Mouse (Mus musculus) kidney, adult 8-10 months (tissue): ENCODE data around the gene Hpn.
A peak's percentile ranks its signal among the peaks of the same experiment; 100 is the strongest.

Experiments
- DNase-seq, 2 experiments: peaks; one replicate each; pipeline ENCODE4 v3.0.0; 2022

Hpn gene

DNA sequence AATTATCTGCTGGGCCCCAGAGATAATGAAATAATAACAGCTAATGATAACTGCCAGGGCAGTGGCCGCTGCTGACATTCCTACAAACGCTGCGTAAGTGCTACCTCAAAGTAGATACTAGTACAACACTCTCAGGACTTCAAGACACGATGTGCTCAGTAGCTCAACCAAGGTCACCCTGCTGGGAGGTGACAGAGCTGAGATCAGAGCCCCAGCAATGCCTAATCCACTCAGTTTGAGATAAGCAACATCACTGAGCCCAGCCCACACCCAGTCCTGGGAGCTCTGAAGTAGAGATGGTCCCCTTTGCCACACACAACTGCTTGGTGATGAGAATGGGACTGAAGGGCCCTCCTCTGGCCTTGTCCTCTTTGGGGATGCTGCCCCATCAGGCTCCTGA is 25.2 kb upstream of the Hpn start:
- DNase-seq = no peak

GRCm38 (mm10) chr7:31139765-31140164 is 24.7 kb upstream of the Hpn start:
- DNase-seq = peak in 1 of 2 experiments; percentile 76

DNA sequence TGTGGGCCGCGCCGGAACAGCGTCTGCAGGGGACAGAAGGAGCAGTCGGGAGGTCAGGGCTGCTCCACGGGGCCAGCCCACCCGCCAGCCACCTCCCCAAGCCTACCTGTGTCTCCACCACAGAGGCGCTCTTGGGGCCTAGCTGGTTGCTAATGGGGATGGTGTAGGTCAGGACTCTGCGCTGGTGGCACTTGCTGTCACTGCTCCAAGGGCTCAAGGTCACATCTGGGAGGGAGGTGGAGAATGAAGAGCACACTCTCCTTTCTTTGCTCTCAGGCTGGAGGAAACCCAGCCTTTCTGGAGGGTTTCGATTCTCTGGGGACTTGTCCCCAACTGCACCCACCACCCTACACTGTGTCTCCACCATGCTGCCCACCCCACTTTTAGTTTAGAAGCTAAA is 20.6 kb upstream of the Hpn start:
- DNase-seq = no peak

GRCm38 (mm10) chr7:31131866-31132265 is 16.8 kb upstream of the Hpn start:
- no peak for DNase-seq

DNA sequence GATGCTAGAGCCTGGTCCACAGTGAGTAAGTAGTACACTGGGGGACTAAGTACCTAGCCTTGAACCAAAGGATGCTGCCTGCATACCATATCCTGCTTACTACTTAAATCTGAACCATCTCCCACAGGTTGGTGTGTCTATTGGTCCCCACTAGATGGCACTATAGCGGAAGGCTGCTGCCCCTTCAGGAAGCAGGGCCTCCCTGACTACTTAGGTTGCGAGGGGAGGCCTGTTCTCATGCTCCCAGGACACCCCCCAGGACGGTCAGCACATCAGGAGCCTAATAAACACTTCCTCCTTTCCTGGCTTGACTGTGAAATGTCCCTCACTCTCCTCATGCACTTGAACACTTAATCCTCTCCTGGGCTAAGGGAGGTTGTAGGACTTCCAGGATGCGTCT is 15.8 kb upstream of the Hpn start:
- DNase-seq = peak in 1 of 2 experiments; percentile 51

GRCm38 (mm10) chr7:31130197-31130596 is 15.1 kb upstream of the Hpn start:
- DNase-seq = no peak

GRCm38 (mm10) chr7:31128157-31128705 is 13.1 kb upstream of the Hpn start:
- no peak for DNase-seq

- DNase-seq = no peak
Measured at GRCm38 (mm10) chr7:31126851-31127724, 12.0 kb upstream of the Hpn start, which contains the start of gene Scn1b. Scn1b (minus strand) TSS chr7:31127003.

DNA sequence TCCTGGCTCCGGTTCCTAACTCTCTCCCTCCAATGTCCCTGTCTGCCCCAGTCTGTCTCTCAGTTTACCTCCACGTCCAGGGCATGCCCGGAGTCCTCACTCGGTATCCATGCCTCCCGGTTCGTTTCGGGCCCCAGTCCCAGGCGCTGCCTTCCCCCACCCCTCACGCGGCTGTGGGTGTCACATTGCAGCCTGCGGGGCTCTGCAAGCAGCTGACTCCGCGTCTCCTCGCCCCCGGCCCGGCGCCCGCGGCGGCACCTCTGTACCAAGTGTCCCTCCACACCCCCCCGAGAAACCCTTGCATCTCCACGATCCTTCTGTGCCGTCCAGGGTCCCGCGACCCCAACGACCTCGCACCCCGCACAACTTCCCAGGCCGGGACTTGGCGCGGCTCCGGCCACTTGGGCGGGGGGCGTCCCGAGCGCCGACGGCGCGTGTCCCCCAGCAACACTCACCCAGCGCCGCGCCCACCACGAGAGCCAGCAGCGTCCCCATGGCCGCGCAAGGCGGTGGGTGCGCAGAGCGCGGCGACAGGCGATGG is 11.2 kb upstream of the Hpn start:
- no peak for DNase-seq

- no peak for DNase-seq
Measured at GRCm38 (mm10) chr7:31125116-31125515, 10.0 kb upstream of the Hpn start.

- no peak for DNase-seq
Measured at GRCm38 (mm10) chr7:31124381-31124780, 9.3 kb upstream of the Hpn start.

DNA sequence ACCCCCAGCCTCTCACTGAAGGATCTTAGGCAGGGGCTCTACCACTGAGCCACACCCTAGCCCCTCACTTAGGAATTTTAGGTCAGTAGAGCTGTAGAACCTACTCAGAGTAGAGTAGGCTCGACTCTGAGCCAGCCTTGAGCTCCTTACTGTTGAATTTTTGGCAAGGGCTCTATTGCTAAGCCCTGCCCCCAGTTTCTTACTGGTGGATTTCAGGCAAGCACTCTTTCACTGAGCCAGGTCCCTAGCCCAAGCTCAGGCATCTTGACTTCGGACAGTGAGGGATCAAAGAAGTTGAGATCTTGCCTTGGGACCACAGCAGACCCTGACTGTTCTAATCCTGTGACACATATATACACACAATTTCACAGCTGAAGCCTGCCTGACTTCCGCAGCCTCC is 8.6 kb upstream of the Hpn start:
- no peak for DNase-seq

- no peak for DNase-seq
Measured at GRCm38 (mm10) chr7:31122641-31123631, 7.8 kb upstream of the Hpn start.

- no peak for DNase-seq
Measured at GRCm38 (mm10) chr7:31119556-31119955, 4.5 kb upstream of the Hpn start.

- DNase-seq = peak in 1 of 2 experiments; percentile 39
Measured at GRCm38 (mm10) chr7:31118486-31118885, 3.4 kb upstream of the Hpn start.

DNA sequence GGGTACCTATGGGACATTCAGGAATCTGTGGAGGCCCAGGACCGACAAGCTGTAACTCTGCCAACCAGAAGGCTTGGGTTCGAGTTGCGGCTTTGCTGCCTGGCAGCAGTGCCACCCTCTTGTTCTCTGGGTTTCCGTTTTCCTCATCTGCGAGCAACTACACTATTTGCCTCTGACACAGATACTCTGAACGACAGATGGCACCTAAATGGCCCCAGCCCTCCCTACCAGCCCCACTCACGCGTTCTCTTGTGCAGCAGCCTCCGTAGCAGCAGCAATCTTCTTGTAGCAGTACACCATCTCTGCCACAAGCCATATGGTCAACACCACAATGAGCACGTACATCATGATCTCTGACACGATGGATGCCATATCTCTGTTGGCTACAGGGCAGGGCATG is 2.4 kb upstream of the Hpn start:
- DNase-seq = no peak

DNA sequence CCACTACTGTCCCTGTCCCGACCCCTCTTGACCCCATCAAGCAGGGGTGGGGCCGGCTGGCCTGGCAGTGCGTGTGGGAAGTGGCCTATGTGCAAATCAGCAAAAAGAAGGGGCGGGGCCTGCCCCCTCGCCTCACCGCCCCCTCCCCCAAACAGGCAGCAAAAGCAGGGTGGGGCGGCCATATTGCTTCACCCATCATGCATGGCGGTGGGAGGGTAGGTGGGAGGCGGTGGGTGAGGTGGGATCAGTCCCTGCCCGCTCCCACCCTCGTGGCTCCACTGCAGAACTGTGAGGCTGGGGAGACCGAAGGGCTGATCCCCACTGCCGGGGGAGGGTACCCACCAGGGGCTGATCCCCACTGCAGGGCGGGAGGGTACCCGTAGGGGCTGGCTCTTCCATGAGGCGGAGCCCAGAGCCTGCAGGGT is 1.6 kb upstream of the Hpn start:
- DNase-seq = no peak

DNA sequence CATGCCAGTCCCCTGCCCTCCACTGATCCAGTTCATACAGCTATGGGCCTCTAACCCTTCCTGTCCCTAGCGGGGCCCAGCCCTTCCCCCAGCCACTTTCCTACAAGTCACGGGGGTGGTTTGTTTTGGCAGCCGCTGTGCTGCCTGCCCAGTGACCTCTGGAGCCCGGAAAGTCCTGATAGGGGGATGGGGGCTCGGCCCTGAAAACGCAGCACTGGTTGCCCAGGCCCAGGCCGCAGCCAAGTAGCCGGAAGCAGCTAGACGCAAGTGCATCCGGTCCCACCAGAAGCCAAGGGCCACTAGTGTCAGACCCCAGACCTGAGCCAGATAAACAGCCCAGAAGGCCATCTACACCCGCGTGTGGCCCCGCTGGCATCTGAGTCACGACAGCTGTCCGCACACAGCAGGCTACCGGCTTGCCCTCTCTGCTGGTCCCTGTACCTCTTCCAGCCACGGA is 525 bp upstream of the Hpn start:
- peak; percentile 92 to 95 for DNase-seq

DNA sequence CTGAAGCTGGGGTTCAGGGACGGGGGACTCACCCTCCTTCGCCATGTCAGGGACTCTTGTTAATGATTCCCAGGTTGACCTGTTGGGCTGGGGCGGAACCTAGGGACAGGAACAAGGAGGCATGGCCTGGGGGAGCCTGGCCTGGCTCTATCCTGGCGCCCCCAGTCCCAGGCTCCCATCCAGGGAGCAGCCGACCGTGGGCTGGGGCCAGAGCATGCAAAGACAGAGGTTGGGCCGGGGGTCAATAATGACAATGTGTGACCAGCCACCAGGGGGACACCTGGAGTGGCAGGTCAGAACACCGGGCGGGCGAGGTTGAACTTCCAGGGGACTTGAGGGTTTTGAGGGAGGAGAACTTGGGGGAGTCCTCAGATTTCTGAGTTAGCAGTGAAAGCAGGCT is 444 bp downstream of the Hpn start:
- peak; percentile 77 to 79 for DNase-seq

DNA sequence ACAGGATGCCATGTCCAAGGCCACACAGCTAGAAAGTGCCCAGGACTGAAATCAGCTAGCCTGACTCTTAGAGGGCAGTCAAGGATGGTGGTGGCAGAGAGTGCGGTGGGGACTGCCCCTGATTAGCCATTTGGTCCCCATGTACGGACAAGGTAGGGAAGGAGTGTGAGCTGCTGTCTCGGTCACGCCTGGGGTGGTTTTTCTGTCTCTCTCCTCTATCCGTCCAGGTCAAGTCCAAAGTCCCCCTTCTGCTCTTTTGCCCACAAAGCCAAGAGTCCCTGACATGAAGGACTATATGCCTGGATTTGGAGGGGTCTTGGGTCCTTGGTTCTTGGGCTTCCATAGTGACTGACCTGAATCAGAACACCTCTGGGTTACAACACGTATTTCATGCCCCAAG is 1.3 kb downstream of the Hpn start:
- DNase-seq = peak; percentile 69 to 76

DNA sequence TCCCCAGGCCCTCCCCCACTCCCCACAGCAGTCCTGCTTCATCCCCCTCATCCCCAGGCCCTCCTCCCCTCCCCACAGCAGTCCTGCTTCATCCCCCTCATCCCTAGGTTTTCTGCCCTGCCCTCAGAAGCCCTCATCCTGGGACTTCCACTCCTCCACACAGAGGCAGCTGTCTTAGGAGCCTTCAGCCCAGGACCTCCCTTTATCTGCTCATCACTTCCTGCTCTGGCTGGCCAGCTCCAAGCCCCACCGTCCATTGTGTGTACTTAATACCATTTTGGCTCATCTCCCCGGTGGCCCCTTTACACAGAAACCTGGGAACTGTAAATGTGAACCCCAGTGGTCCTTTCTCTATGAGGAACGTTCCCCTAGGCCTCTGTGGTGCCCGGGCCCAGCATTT is 3.1 kb downstream of the Hpn start:
- DNase-seq = no peak

GRCm38 (mm10) chr7:31110861-31111385 is 4.2 kb downstream of the Hpn start:
- no peak for DNase-seq

DNA sequence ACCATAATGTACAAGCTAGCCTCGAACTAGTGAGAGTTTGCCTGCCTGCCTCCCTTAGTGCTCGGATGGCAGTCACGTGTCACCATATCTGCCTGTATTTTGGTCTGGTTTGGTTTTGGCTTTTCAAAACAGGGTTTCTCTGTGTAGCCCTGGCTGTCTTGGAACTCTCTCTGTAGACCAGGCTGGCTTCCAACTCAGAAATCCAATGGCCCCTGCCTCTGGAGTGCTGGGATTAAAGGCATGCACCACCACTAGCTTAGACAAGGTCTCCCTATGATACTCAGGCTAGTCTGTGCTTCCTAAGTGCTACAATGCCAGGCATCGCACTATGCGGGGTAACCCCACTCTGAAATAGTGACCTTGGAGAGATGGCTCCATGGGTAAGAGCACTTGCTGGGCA is 5.3 kb downstream of the Hpn start:
- no peak for DNase-seq
